Mouse (Mus musculus): ENCODE data around the gene Pid1.

Gene Pid1

GRCm38 (mm10) chr1:84285620-84286019 is 78.4 kb downstream of the Pid1 start:
- in situ Hi-C loops (cut with MboI; ENCODE audit: low pct_unique_long_range_greater_than_20kb in 1 of 2, low sequenced_read_pairs in 2 of 2, unreplicated experiment in 1 of 2): no loop called here

- in situ Hi-C loops (cut with MboI; ENCODE audit: low pct_unique_long_range_greater_than_20kb in 1 of 2, low sequenced_read_pairs in 2 of 2, unreplicated experiment in 1 of 2): no loop called here
These were observed 79.5 kb downstream of the Pid1 start for GRCm38 (mm10) chr1:84284293-84285068.

GRCm38 (mm10) chr1:84283119-84283518 is 80.9 kb downstream of the Pid1 start:
- in situ Hi-C loops (cut with MboI; ENCODE audit: low pct_unique_long_range_greater_than_20kb in 1 of 2, low sequenced_read_pairs in 2 of 2, unreplicated experiment in 1 of 2): no loop called here

- in situ Hi-C loops (cut with MboI; ENCODE audit: low pct_unique_long_range_greater_than_20kb in 1 of 2, low sequenced_read_pairs in 2 of 2, unreplicated experiment in 1 of 2): no loop called here
These were observed 83.8 kb downstream of the Pid1 start for GRCm38 (mm10) chr1:84280171-84280570.

GRCm38 (mm10) chr1:84278359-84279255 is 85.4 kb downstream of the Pid1 start:
- in situ Hi-C loops (cut with MboI; ENCODE audit: low pct_unique_long_range_greater_than_20kb in 1 of 2, low sequenced_read_pairs in 2 of 2, unreplicated experiment in 1 of 2): no loop called here

- in situ Hi-C loops (cut with MboI; ENCODE audit: low pct_unique_long_range_greater_than_20kb in 1 of 2, low sequenced_read_pairs in 2 of 2, unreplicated experiment in 1 of 2): no loop called here
These were observed 91.0 kb downstream of the Pid1 start for GRCm38 (mm10) chr1:84272951-84273350.

- in situ Hi-C loops (cut with MboI; ENCODE audit: low pct_unique_long_range_greater_than_20kb in 1 of 2, low sequenced_read_pairs in 2 of 2, unreplicated experiment in 1 of 2): no loop called here
These were observed 92.2 kb downstream of the Pid1 start for GRCm38 (mm10) chr1:84271712-84272200.

- in situ Hi-C loops (cut with MboI; ENCODE audit: low pct_unique_long_range_greater_than_20kb in 1 of 2, low sequenced_read_pairs in 2 of 2, unreplicated experiment in 1 of 2): no loop called here
These were observed 106.3 kb downstream of the Pid1 start for GRCm38 (mm10) chr1:84257656-84258055.

GRCm38 (mm10) chr1:84254361-84254760 is 109.6 kb downstream of the Pid1 start:
- in situ Hi-C loops (cut with MboI; ENCODE audit: low pct_unique_long_range_greater_than_20kb in 1 of 2, low sequenced_read_pairs in 2 of 2, unreplicated experiment in 1 of 2): no loop called here

GRCm38 (mm10) chr1:84253838-84254237 is 110.1 kb downstream of the Pid1 start:
- in situ Hi-C loops (cut with MboI; ENCODE audit: low pct_unique_long_range_greater_than_20kb in 1 of 2, low sequenced_read_pairs in 2 of 2, unreplicated experiment in 1 of 2): no loop called here

- in situ Hi-C loops (cut with MboI; ENCODE audit: low pct_unique_long_range_greater_than_20kb in 1 of 2, low sequenced_read_pairs in 2 of 2, unreplicated experiment in 1 of 2): no loop called here
These were observed 112.8 kb downstream of the Pid1 start for GRCm38 (mm10) chr1:84251205-84251604.

- in situ Hi-C loops (cut with MboI; ENCODE audit: low pct_unique_long_range_greater_than_20kb in 1 of 2, low sequenced_read_pairs in 2 of 2, unreplicated experiment in 1 of 2): no loop called here
These were observed 113.2 kb downstream of the Pid1 start for GRCm38 (mm10) chr1:84250770-84251169.

- in situ Hi-C loops (cut with MboI; ENCODE audit: low pct_unique_long_range_greater_than_20kb in 1 of 2, low sequenced_read_pairs in 2 of 2, unreplicated experiment in 1 of 2): no loop called here
These were observed 114.1 kb downstream of the Pid1 start for GRCm38 (mm10) chr1:84249772-84250338.

- in situ Hi-C loops (cut with MboI; ENCODE audit: low pct_unique_long_range_greater_than_20kb in 1 of 2, low sequenced_read_pairs in 2 of 2, unreplicated experiment in 1 of 2): no loop called here
These were observed 116.9 kb downstream of the Pid1 start for GRCm38 (mm10) chr1:84247111-84247510.

- in situ Hi-C loops (cut with MboI; ENCODE audit: low pct_unique_long_range_greater_than_20kb in 1 of 2, low sequenced_read_pairs in 2 of 2, unreplicated experiment in 1 of 2): no loop called here
These were observed 122.7 kb downstream of the Pid1 start for GRCm38 (mm10) chr1:84241192-84241828.

GRCm38 (mm10) chr1:84240203-84240602 is 123.8 kb downstream of the Pid1 start:
- in situ Hi-C loops (cut with MboI; ENCODE audit: low pct_unique_long_range_greater_than_20kb in 1 of 2, low sequenced_read_pairs in 2 of 2, unreplicated experiment in 1 of 2): no loop called here

- in situ Hi-C loops (cut with MboI; ENCODE audit: low pct_unique_long_range_greater_than_20kb in 1 of 2, low sequenced_read_pairs in 2 of 2, unreplicated experiment in 1 of 2): no loop called here
These were observed 133.5 kb downstream of the Pid1 start for GRCm38 (mm10) chr1:84230431-84230830.

GRCm38 (mm10) chr1:84225626-84226025 is 138.4 kb downstream of the Pid1 start:
- in situ Hi-C loops (cut with MboI; ENCODE audit: low pct_unique_long_range_greater_than_20kb in 1 of 2, low sequenced_read_pairs in 2 of 2, unreplicated experiment in 1 of 2): no loop called here

- in situ Hi-C loops (cut with MboI; ENCODE audit: low pct_unique_long_range_greater_than_20kb in 1 of 2, low sequenced_read_pairs in 2 of 2, unreplicated experiment in 1 of 2): no loop called here
These were observed 141.9 kb downstream of the Pid1 start for GRCm38 (mm10) chr1:84222051-84222450.

Measured in mouse embryonic stem cell (cell line).